Mouse (Mus musculus) kidney, adult 9 months (tissue): ENCODE measurements around the gene Tspan6.
A peak's percentile ranks its signal among the peaks of the same experiment; 100 is the strongest.

Source experiments
- DNase-seq: peaks from one replicate; pipeline ENCODE4 v3.0.0; 2022

Gene Tspan6

DNA sequence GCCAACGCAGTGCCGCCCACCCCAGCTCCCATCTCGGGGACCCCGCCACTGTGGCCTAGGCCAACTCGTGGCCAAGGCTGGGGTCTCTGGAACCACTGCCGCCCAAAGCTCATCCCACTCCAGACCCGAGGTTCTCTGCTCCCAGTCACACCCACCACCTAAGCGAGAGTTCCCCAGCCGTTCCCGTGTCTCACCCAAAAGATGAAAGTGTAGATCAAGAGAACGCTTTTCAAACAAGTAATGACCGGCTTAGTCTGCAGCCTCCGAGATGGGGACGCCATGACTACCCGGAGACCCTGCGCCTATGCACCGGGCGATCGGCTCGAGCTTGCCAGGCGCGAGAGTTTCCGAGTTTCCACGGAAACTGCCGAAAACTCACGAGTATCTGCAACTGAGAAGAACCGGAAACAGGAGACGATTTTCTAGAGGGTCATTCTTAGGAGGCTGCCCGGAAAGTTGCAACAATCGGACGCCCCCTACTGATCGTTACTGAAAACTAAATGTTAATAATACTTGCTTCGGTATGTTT, at the start of gene Tspan6:
Tspan6 (minus strand) TSS at position 416 of the 529 bp plus-strand sequence.
- peak; percentile 75 for DNase-seq

DNA sequence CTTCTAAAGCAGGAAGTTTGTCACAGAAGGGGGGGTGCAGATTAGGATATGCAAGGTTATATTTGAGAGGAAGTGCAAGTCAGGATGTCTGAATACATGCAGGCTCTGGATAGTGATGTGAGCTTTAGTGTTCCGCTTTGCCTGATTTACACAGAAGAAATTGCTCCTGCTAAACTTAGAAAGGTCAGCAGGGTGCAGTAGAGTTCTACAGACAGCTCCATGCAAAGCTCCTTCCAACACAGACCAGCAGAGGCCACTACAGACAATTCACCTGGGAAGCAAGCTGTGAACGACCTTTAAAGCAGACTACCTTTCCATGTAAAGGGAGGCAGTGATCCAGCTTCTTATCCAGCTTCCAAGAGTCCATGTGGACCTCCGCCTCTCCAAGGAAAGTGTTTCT, 49.2 kb upstream of the Tspan6 start:
- peak; percentile 71 for DNase-seq

DNA sequence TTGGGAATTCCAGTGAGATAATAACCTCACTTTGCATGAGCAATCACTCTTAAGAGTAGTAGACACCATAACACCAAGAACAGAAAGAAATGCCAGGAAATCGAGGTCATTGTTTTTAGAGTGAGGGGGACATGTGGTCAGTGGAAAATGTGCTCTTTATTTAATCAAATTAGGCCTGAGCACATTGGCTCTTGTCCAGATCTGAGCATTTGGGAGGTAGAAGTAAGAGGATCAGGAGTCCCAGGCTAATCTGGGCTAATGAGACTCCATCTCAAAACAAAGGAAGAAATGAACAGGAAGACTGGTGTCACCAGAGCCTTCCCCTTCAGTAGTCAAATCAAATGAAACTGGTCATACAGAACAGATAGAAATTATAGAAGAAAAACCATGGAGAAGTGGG, 41.3 kb upstream of the Tspan6 start:
- no peak for DNase-seq

DNA sequence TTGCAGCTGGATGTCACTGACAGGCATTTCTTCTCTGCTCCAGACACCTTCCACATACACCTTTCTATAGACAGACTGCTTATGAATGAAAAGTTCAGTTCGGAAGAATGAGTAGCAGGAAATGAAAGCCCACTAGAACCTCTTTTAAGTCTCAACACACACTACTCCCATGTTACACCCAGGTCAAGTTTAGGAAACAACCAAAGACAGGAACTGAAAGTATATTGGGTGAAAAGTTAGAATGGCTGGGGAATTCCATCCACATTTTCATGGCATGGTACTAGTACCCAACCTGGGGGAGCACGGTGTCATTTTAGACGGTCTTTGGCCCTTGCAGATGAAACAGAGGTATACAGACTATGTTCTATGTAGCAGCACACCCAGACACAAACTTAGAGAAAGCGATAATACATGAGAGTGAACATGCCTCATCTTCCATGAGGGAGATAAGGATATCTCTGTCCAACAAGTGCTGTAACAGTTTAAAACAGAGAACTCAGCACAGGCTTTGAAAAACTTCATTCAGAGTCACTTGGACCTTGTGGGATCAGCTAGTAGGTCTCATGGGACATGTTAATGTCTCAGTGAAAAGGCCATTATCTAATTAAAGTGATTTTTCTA, 38.5 kb upstream of the Tspan6 start:
- DNase-seq: no peak

DNA sequence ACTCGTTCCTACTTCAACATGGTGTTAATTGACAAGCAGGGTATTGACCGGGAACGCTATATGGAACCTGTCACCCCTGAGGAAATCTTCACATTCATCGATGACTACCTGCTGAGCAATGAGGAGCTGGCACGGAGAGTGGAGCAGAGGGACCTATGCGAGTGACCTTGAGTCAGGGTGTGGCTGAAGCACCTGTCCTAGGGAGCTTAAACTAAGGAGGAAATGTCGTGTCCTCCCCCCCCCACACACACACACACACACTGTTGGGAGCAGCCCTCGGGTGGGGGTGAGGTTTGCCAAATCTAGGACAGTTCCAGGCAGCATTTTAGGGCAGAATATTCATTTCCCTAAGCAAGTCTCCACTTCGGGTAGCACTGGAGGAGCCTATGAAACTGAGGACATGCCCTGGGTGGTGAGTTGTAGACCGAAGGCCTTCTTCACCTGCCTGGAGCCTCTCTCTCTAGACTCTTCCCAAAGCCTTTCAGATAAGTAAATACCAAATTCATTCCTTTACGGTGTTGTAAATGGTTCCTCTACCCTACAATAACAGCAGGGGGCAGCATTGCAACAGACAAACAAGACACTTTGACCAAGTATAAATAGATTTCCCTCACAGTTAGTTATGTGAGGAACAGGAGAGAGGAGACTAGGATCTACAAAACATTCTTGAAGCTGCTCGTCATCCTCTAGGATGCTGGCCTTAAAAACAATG, 33.2 kb upstream of the Tspan6 start:
- DNase-seq: peak; percentile 46

DNA sequence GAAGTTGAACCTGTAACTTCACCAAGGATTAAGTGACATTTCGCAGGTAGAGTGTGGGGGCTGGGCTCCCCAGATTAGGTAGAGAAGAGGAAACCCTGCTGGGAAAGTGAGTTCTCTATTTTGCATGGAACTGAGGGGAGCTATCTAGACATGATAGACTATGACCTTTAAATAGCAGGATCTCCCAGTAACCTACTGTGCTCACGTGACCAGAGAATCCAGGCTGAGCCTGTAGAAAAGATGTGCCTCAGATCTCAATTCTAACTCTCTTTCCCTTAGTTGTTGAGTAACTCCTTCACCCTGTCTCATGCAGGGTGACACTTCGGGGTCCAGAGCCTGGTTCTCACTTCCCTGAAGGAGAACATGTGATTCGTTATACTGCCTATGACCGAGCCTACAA, 28.5 kb upstream of the Tspan6 start:
- DNase-seq: no peak

DNA sequence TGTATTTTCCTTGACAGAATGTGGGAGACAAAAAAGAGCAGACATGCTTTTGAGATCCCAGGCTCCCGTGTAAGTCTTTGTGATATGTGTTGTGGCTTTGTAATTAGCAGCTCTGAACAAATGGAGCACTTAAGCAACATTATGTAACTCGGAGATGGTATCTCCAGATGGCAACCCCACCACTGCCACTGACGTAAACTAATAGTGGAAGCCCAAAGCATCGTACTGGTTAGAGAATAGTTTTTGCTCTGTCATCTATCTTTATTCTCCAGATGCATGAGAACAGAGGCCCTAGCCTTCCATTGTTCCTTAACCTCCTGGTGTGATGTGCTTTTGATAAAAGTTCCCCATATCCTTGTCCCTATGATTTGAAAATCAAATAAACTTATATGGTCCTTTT, 23.0 kb upstream of the Tspan6 start:
- DNase-seq: no peak

DNA sequence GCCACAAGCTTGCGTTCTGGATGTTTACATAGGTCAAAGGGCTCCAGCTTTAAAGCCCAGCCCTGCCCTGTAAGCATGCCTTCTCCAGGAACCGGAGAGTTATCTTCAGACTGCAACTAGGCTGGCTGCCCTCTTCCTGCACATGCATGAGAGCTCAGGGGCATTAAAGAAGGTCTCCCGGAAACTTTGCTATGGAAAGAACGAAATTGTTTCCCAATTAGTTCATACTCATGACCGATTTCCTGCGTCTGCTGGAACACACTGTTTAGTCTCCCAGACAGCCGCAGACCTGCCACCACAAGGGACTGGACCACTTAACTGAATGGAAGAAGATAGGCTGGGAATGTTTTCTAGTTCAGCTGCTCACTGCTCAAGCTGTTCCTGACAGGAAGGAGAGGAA, 16.0 kb upstream of the Tspan6 start:
- peak; percentile 6 for DNase-seq

DNA sequence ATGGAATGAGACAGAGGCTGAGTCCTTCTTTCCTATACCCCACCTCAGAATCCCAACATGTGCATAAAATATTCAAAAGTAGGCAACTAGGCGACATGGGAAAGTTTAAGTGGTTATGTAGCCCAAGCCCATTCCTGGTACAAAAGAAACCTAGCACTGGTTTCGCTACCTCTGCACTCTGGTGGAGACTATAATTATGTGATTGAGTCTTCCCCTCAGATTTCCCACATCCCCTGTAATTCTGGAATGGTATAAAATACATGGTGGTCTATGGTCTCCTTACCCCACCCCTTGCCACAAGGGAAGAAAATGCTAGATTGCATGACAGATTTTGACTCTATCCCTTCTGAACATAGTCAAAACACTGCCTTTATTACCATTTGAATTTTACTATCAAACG, 14.8 kb upstream of the Tspan6 start:
- no peak for DNase-seq

DNA sequence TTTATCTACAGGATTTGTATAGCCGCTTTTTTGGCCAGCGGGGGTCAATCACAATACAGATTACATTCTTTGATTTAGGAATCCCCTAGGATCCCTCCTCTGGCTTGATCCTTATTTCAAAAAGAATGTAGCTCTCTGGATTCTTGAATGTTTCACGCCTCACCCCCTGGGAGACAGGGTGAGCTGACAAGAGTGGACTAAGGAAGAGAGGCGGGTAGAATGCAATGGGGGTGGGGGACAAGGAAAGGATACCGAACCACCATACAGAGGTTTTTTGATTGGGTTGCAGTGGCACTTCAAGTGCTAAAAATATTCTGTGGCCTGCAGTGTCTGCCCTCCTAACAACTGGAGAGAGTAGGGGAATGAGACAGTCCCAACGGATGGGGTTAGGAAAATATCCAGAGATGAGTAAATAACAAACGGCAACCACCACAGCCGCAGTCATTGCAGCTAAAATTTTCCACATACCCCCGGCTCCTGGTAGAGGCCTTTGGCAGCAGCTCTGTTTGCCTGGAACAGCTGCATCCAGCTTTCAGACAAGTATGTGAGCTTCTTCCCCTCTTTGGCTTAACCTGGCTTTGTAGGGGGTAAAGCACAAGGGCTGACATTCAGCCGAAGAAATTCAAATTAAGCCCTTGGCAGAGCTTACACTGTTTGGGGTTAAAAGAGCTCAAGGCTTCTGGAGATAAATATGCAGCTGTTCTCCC, 13.3 kb upstream of the Tspan6 start:
- DNase-seq: peak; percentile 20

DNA sequence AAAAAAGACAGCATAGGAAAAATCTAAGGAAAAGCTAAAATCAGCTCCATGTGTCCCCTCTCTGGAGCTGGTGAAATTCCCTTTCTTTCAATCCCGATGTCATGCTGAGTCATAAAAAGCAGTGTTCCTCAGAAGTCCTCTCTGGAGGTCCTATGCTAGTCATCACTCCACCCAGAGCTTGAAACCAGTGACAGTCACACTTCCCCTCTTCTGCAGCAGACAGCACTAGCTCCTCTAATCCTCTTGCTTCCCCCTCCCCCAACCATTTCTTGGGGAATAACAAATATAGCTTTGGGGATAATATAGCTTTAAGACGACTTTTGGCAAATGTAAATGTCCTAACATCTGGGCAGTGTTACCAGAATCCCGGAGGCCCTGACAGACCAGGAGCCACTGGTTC, 10.0 kb upstream of the Tspan6 start, which contains the start of gene Srpx2:
Srpx2 (plus strand) TSS at position 166 of the 400 bp plus-strand sequence.
- no peak for DNase-seq

DNA sequence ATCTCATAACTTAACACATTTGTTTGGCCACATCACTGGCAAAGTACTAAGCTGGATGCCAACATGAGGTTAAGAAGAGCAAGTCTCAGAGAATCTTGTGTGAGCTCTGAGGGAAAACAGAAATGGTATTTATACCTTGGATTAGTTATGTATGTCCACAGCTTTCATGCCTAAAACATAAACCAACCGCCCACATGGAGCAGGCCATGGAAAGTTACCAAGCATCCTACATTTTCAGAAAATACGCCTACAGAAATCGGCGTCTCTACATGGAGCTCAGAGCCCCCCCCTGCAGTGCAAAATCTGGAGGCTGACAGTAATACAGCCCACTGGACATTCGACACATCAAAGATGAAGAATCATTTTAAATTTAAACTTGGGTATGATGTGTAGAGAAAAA, 10.1 kb downstream of the Tspan6 start:
- DNase-seq: no peak

DNA sequence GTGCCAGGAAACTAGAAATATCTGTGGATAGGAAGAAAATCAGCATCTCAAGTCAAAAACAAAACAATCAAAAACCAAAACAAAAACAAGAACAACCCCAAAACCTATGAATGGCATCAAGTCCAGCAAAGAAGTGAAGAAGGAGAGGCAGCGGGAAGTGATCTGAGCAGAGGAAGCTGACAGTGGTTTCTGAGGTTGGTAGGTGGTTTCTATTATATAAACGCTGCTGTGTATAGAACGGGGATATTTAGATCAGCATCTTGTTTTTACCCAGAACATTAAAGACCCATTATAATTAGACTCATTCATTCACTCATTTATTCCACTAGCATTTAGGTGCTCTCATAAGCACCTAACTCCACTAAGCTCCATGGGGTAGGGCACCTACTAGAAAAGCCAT, 10.9 kb downstream of the Tspan6 start:
- DNase-seq: no peak

DNA sequence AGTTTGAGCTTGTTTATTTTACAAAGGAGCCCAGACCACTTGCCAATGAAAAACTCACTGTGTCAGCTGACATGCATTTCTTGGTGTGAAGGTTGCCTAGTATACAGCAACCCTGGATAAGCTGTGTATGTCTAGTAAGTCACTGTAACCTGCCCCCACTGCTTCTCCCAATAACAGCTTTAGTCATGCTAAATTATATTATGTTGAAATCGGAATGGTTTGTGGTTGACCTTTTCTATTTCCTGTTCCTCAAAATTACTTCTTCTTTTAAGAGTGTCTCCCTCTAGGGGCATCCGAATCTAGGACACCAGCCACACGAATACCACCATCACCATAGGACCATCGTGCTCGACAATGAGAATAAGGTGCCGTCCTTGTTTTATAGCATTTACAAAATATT, 28.5 kb downstream of the Tspan6 start:
- no peak for DNase-seq

DNA sequence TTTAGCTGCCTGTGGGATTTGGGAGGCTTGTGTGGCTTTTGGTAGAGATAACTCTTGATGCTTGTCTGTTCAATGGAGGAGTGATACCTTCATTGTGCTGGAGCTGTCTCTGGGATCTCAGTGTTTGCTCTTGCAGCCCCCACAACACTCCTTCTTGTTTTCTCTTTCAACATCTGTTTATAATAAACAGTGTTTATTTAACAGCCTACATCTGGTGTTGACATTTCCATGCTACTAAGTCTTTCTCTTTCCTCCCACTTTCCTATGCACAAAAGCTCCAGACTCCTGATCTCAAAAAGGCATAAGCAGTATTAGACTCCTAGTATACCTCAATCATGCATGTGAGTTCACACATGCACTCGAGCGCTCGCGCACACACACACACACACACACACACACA, 44.6 kb downstream of the Tspan6 start:
- DNase-seq: no peak

DNA sequence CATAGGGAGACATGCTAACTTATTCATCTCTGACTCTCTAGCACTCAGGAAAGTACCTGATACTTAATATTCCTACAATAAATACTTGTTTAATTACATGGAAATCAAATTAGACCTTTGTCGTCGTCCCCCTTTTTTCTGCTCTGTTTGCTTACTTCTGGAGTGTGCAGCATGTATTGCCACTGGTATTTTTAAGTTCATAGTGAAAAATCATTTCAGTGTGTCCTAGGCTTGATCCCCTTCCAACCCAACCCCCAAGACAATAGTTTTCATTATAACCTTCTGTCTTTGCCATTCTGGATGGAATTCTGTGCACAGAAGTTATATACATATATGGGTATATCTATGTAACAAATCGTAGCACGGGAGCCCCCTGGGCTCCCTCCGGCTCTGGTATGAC, 47.5 kb downstream of the Tspan6 start, which contains the start of gene Tnmd:
Tnmd (plus strand) TSS at position 301 of the 400 bp plus-strand sequence.
- no peak for DNase-seq
